Mouse (Mus musculus): ENCODE results near the gene Ephb6. TPM values are rescaled to one million over a fixed set of nuclear protein-coding genes. Genes with fewer than 3 reads are reported as not detected.

Gene Ephb6
- polyA plus RNA-seq, 1 experiment from 2014 or later, result 5.0 TPM

GRCm38 (mm10) chr6:41576526-41577097, 28.7 kb upstream of the Ephb6 start:
- H3K36me3 ChIP-seq, result no peaks in the 10 kb centered on the region
- no peak overlapping the region for H3K4me2 ChIP-seq

GRCm38 (mm10) chr6:41577297-41577696, 28.0 kb upstream of the Ephb6 start:
- Histone ChIP-seq H3K4me1 (replicated peaks) (no peaks in the 10 kb centered on the region), H3K27me3 (replicated peaks) (no peaks in the 10 kb centered on the region), H3K9ac (no peak overlapping the region), H3K4me2 (no peak overlapping the region), H3K9me3 (replicated peaks) (no peaks in the 10 kb centered on the region), H3K36me3 (no peaks in the 10 kb centered on the region), H3K27ac (ENCODE audit: poor library complexity, severe bottlenecking) (no peak overlapping the region), H3K4me3 (no peak overlapping the region)
- no peak for ATAC-seq (ENCODE audit: insufficient number of reproducible peaks, low FRiP score)
- 69% methylated on average over 5 of the region's 5 CpGs for WGBS

More at GRCm38 (mm10) chr6:41576526-41577097, 28.7 kb upstream of the Ephb6 start:
- Histone ChIP-seq H3K4me1 (replicated peaks) (no peaks in the 10 kb centered on the region), H3K27ac (ENCODE audit: poor library complexity, severe bottlenecking) (no peak overlapping the region), H3K9me3 (replicated peaks) (no peaks in the 10 kb centered on the region), H3K9ac (no peak overlapping the region), H3K4me3 (no peak overlapping the region), H3K27me3 (replicated peaks) (no peaks in the 10 kb centered on the region)
- no peak for ATAC-seq (ENCODE audit: insufficient number of reproducible peaks, low FRiP score)
- WGBS, result 59% methylated on average over 5 of the region's 5 CpGs

- no peak overlapping the region for H3K4me3 ChIP-seq
- no peaks in the 10 kb centered on the region for H3K9me3 ChIP-seq (replicated peaks)
- no peaks in the 10 kb centered on the region for H3K27me3 ChIP-seq (replicated peaks)
- no peaks in the 10 kb centered on the region for H3K4me1 ChIP-seq (replicated peaks)
- no peaks in the 10 kb centered on the region for H3K36me3 ChIP-seq
- no peak overlapping the region for H3K4me2 ChIP-seq
- WGBS, result 74% methylated on average over 7 of the region's 7 CpGs
- H3K27ac ChIP-seq (ENCODE audit: poor library complexity, severe bottlenecking), result no peak overlapping the region
- H3K9ac ChIP-seq, result no peak overlapping the region
- ATAC-seq (ENCODE audit: insufficient number of reproducible peaks, low FRiP score), result no peak
Observed at GRCm38 (mm10) chr6:41581295-41581694, 24.0 kb upstream of the Ephb6 start.

- no peaks in the 10 kb centered on the region for H3K9me3 ChIP-seq (replicated peaks)
- no peak overlapping the region for H3K4me2 ChIP-seq
- H3K4me3 ChIP-seq, result no peak overlapping the region
- WGBS, result 65% methylated on average over 1 of the region's 1 CpGs
- no peaks in the 10 kb centered on the region for H3K27me3 ChIP-seq (replicated peaks)
- no peaks in the 10 kb centered on the region for H3K4me1 ChIP-seq (replicated peaks)
- no peak overlapping the region for H3K9ac ChIP-seq
- H3K36me3 ChIP-seq, result no peaks in the 10 kb centered on the region
- ATAC-seq (ENCODE audit: insufficient number of reproducible peaks, low FRiP score), result no peak
- no peak overlapping the region for H3K27ac ChIP-seq (ENCODE audit: poor library complexity, severe bottlenecking)
Observed at GRCm38 (mm10) chr6:41582189-41582588, 23.1 kb upstream of the Ephb6 start.

- H3K36me3 ChIP-seq, result no peaks in the 10 kb centered on the region
- peak overlapping the region; percentile 44; the same call in 1 of the 2 replicates for H3K27ac ChIP-seq (ENCODE audit: poor library complexity, severe bottlenecking)
- peaks cover 7% of the 10 kb centered on the region for H3K4me1 ChIP-seq (replicated peaks)
- WGBS, result 2% methylated on average over 23 of the region's 23 CpGs
- no peaks in the 10 kb centered on the region for H3K9me3 ChIP-seq (replicated peaks)
- peak; percentile 70 for ATAC-seq (ENCODE audit: insufficient number of reproducible peaks, low FRiP score)
- H3K27me3 ChIP-seq (replicated peaks), result peaks cover 21% of the 10 kb centered on the region
- H3K4me2 ChIP-seq, result peak overlapping the region; percentile 97
- H3K9ac ChIP-seq, result peak overlapping the region; percentile 84
- H3K4me3 ChIP-seq, result peak overlapping the region; percentile 76
Observed at GRCm38 (mm10) chr6:41604401-41605050, 756 bp upstream of the Ephb6 start.

GRCm38 (mm10) chr6:41605794-41606104, 467 bp downstream of the Ephb6 start:
- Histone ChIP-seq H3K9ac (peak overlapping the region; percentile 84), H3K9me3 (replicated peaks) (no peaks in the 10 kb centered on the region), H3K4me2 (peak overlapping the region; percentile 97), H3K27me3 (replicated peaks) (peaks cover 21% of the 10 kb centered on the region), H3K4me3 (peak overlapping the region; percentile 76), H3K4me1 (replicated peaks) (peaks cover 7% of the 10 kb centered on the region), H3K27ac (ENCODE audit: poor library complexity, severe bottlenecking) (no peak overlapping the region), H3K36me3 (no peaks in the 10 kb centered on the region)
- WGBS, result 2% methylated on average over 7 of the region's 7 CpGs
- ATAC-seq (ENCODE audit: insufficient number of reproducible peaks, low FRiP score), result peak; percentile 40; the same call in 1 of the 2 replicates

GRCm38 (mm10) chr6:41606214-41606613, 932 bp downstream of the Ephb6 start:
- peaks cover 7% of the 10 kb centered on the region for H3K4me1 ChIP-seq (replicated peaks)
- no peaks in the 10 kb centered on the region for H3K36me3 ChIP-seq
- no peak for ATAC-seq (ENCODE audit: insufficient number of reproducible peaks, low FRiP score)
- H3K27me3 ChIP-seq (replicated peaks), result peaks cover 21% of the 10 kb centered on the region
- H3K4me2 ChIP-seq, result peak overlapping the region; percentile 97
- 19% methylated on average over 4 of the region's 4 CpGs for WGBS
- H3K4me3 ChIP-seq, result peak overlapping the region; percentile 76
- H3K27ac ChIP-seq (ENCODE audit: poor library complexity, severe bottlenecking), result no peak overlapping the region
- H3K9me3 ChIP-seq (replicated peaks), result no peaks in the 10 kb centered on the region
- H3K9ac ChIP-seq, result no peak overlapping the region

GRCm38 (mm10) chr6:41607637-41608036, 2.4 kb downstream of the Ephb6 start:
- Histone ChIP-seq H3K4me3 (no peak overlapping the region), H3K9me3 (replicated peaks) (no peaks in the 10 kb centered on the region), H3K27ac (ENCODE audit: poor library complexity, severe bottlenecking) (no peak overlapping the region), H3K4me1 (replicated peaks) (peaks cover 7% of the 10 kb centered on the region), H3K9ac (no peak overlapping the region), H3K27me3 (replicated peaks) (peaks cover 21% of the 10 kb centered on the region), H3K36me3 (no peaks in the 10 kb centered on the region), H3K4me2 (no peak overlapping the region)
- ATAC-seq (ENCODE audit: insufficient number of reproducible peaks, low FRiP score), result no peak
- WGBS, result 51% methylated on average over 5 of the region's 5 CpGs

- H3K4me3 ChIP-seq, result no peak overlapping the region
- no peak overlapping the region for H3K4me2 ChIP-seq
- no peaks in the 10 kb centered on the region for H3K36me3 ChIP-seq
- 84% methylated on average over 9 of the region's 9 CpGs for WGBS
- 0 out of 2 replicates have a peak, but pooled peaks have one; percentile 30 for ATAC-seq (ENCODE audit: insufficient number of reproducible peaks, low FRiP score)
- H3K4me1 ChIP-seq (replicated peaks), result no peaks in the 10 kb centered on the region
- H3K9ac ChIP-seq, result no peak overlapping the region
- H3K27me3 ChIP-seq (replicated peaks), result no peaks in the 10 kb centered on the region
- H3K27ac ChIP-seq (ENCODE audit: poor library complexity, severe bottlenecking), result no peak overlapping the region
- H3K9me3 ChIP-seq (replicated peaks), result 0 out of 2 replicates have a peak, but pooled peaks cover 2% of the 10 kb centered on the region
Observed at GRCm38 (mm10) chr6:41620173-41620798, 15.0 kb downstream of the Ephb6 start.

- no peak for ATAC-seq (ENCODE audit: insufficient number of reproducible peaks, low FRiP score)
- 0 out of 2 replicates have a peak, but pooled peaks cover 2% of the 10 kb centered on the region for H3K9me3 ChIP-seq (replicated peaks)
- no peaks in the 10 kb centered on the region for H3K4me1 ChIP-seq (replicated peaks)
- H3K27me3 ChIP-seq (replicated peaks), result no peaks in the 10 kb centered on the region
- H3K27ac ChIP-seq (ENCODE audit: poor library complexity, severe bottlenecking), result no peak overlapping the region
- H3K9ac ChIP-seq, result no peak overlapping the region
- no peak overlapping the region for H3K4me3 ChIP-seq
- no peak overlapping the region for H3K4me2 ChIP-seq
- H3K36me3 ChIP-seq, result no peaks in the 10 kb centered on the region
- 86% methylated on average over 12 of the region's 12 CpGs for WGBS
Observed at GRCm38 (mm10) chr6:41621241-41621990, 16.1 kb downstream of the Ephb6 start.

- Histone ChIP-seq H3K4me1 (replicated peaks) (no peaks in the 10 kb centered on the region), H3K27ac (ENCODE audit: poor library complexity, severe bottlenecking) (no peak overlapping the region), H3K4me3 (no peak overlapping the region), H3K9me3 (replicated peaks) (0 out of 2 replicates have a peak, but pooled peaks cover 2% of the 10 kb centered on the region), H3K4me2 (no peak overlapping the region), H3K9ac (no peak overlapping the region), H3K27me3 (replicated peaks) (no peaks in the 10 kb centered on the region), H3K36me3 (no peaks in the 10 kb centered on the region)
- no peak for ATAC-seq (ENCODE audit: insufficient number of reproducible peaks, low FRiP score)
- 67% methylated on average over 9 of the region's 9 CpGs for WGBS
Observed at GRCm38 (mm10) chr6:41622661-41623060, 17.4 kb downstream of the Ephb6 start.
